Mouse (Mus musculus) frontal cortex, postnatal 14 days (tissue): ENCODE measurements around the gene Gtf3c6.

ENCODE experiments used
- DNase-seq, 2 experiments: peaks; one replicate each; pipeline ENCODE4 v3.0.0; 2022; ENCODE audit warnings: low spot score in 2 of 2

Gene Gtf3c6

GRCm38 (mm10) chr10:40258976-40259375, 1.1 kb upstream of the Gtf3c6 start:
- DNase-seq = no peak

- peak; percentile 29 to 43 for DNase-seq
Measured at GRCm38 (mm10) chr10:40258401-40258966, 576 bp upstream of the Gtf3c6 start.

DNA sequence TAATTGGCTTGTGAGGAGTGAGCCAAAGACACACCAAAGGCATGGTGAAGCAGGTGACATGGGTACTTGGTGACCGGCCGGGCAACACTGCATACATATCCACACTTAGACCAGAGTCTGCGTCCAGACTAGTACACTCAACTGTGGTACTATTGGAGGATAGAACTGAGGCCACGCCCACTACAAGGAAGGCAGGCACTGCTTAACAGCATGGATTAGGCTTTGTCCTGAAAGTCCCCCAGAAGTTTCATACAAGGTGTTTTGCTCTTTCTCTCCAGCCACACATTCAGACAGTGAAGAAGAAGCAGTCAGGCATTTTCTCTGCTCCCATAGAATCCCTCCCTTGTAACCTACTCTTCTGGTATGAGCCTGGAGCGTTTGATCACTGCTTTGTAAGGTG, 1.2 kb downstream of the Gtf3c6 start:
- DNase-seq = peak; percentile 23 to 40

DNA sequence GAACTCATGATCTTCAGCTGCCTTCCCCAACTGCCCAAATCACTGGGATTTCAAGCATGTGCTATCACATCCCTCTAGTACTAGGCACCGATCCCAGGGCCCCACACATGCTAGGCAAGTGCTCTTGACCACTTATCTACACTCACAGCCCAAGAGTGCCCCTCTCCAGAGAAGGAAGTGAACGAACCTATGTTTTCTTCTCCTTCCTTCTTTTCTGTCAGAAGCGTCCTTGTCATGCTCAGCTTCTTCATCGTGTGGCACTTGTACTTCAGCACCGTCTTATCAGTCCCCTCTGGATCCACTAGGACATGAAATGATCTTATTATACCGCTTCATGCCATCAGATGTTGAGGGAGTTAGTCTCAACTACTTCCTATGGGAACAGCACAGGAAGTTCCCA, 6.9 kb downstream of the Gtf3c6 start:
- no peak for DNase-seq

DNA sequence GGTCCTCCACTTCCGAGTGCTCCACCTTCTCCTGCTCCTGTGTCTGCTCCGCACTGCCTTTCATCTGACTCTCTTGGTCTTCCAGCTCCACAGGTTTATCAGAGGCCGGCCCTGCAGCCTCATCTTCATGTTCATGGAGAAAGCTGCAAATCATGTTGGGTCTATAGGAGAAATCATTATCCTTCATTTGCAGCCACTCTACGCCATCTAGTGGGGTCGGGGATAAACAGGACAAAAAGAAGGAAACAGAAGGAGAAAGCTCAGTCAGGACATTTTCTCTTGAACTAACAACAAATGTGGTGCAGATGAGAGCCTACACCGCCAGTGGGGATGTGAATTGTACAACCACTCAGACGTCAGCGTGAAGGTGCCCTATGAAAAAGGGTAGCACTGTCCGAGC, 8.3 kb downstream of the Gtf3c6 start:
- DNase-seq = no peak

- DNase-seq = no peak
Measured at GRCm38 (mm10) chr10:40247166-40247716, 10.7 kb downstream of the Gtf3c6 start.

DNA sequence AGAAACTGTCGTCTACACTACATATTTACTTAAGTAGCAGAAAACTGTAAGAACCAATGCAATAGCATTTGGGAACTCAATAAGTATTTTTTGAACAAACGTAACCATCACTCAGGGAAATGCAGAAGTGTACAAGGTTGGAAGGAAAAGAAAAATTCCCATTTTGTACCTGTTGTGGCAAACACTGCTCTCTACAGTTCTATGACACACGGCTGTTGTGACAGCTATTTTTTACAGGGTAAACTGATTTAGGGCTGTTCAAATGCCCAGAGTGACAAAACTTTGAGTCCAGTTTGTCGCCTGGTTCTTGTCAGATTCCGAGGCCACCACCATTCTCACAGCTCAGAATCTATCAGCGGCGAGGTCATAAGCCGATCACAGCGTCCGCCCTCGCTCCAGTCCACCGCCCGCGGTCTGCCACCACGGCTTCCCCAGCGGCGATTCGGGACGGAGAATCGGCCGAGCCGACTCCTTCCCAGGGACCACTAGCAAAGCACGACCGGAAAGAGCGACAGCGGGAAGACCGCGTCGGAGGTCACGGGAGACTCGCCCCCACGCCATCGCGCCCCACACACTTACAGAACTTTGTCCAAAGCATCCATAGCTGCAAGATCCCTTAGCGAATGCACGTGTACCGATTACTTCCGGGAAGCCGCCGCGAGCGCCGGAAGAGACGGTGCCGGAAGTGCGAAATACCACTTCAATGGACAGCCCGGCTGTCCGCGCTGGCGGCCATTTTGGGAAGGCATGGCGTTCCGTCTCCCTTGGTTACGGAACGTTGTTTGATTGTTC, 11.3 kb downstream of the Gtf3c6 start, which contains the start of gene Rpf2:
Rpf2 (minus strand) TSS at position 663 of the 792 bp plus-strand sequence.
- DNase-seq = peak; percentile 69 to 75

- DNase-seq = no peak
Measured at GRCm38 (mm10) chr10:40237826-40238225, 20.1 kb downstream of the Gtf3c6 start.

- DNase-seq = no peak
Measured at GRCm38 (mm10) chr10:40233241-40233640, 24.7 kb downstream of the Gtf3c6 start.

GRCm38 (mm10) chr10:40232442-40232841, 25.5 kb downstream of the Gtf3c6 start:
- DNase-seq = no peak

DNA sequence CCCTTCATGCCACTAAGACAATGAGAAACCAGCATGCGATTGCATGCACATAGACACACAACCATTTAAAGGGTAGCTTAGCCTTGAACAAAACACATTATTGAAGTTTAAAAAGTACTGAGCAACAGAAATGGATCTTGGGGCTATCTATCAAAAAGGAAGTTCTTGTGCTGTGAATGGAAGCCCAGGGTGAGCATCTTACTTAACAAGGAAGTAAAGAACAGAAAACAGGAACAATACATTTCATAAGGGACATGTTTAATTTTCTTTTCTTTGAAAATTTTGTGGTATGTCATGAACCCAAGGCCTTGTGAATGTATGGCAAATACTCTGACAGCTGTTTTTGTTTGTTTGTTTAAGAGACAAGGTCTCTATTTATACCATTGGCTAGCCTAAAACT, 28.2 kb downstream of the Gtf3c6 start:
- DNase-seq = no peak

GRCm38 (mm10) chr10:40227660-40228303, 30.1 kb downstream of the Gtf3c6 start:
- no peak for DNase-seq

DNA sequence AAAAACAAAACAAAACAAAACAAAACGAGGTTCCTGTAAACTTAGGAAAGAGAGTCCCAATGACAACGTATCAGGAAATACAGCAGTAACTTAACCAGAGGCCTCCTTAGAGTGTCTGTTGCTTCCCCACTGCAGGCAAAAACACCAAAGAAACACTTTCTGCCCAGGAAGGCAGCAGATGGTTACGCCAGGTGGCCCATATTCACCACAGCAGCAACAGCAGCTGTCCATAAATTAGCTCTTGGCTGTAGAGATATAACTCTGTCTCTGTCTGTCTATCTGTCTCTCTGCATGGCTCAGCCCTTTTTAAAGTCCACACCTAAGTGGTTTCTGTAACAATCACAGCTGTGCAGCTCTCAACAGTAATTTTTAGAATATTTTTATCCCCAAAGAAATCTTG, 39.0 kb downstream of the Gtf3c6 start:
- no peak for DNase-seq

DNA sequence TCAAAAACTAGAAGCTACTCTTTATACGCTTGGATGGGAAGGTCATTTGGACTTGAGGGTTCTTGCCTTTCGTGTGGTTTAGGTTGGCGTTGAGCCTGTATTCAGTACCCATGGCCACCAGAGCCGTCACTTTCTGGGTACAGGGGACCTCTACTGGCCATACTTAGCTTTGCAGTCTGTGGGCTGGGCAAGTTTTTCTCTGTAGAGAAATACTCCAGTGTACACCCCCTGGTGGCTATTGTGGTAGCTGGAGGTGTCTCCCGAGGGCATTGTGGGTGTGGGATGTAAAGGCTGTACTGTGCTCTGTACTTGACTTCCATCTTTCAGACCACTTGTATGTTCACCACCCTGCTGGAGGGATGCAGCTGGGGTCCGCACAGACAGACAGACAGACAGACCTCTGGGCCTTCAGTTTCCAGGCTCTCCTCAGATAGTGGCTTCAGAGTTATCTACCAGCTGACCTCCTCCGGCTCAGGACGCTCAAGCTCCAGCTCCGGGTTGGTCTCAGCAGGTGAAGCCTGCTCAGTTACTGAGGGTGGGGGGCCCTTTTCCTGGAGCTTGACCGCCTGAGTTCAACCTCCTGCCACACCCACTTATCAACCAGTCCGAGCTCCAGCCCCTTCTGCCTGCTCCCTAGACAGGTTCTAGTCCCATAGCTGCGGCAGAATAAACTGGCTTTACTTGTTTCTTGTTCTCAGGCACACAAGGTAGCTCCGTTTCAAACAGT, 45.3 kb downstream of the Gtf3c6 start:
- peak; percentile 84 to 89 for DNase-seq
